Mouse (Mus musculus): Measurements from ENCODE around the gene Cyp2c38. TPM values are rescaled to one million over a fixed set of nuclear protein-coding genes. Genes with fewer than 3 reads are reported as not detected.
"Not testable (repeated sequence)": the region's sequence is repeated elsewhere in the genome, so short reads cannot be mapped to it uniquely, and the experiment has no call there.

Gene Cyp2c38
- total RNA-seq (2021): not detected

GRCm38 (mm10) chr19:39462941-39463340 is at the start of gene Cyp2c38:
TSS of gene Cyp2c38 (minus strand) at chr19:39463075.
- no peak for DNase-seq

- no peak for DNase-seq
Observed at GRCm38 (mm10) chr19:39510534-39510933, 47.7 kb upstream of the Cyp2c38 start, which contains the start of gene Cyp2c39. TSS of gene Cyp2c39 (plus strand) at chr19:39510862.

GRCm38 (mm10) chr19:39509533-39509932 is 46.7 kb upstream of the Cyp2c38 start:
- DNase-seq: no peak

- DNase-seq: no peak
Observed at GRCm38 (mm10) chr19:39506341-39506740, 43.5 kb upstream of the Cyp2c38 start.

- DNase-seq: not testable (repeated sequence)
Observed at GRCm38 (mm10) chr19:39483961-39484360, 21.1 kb upstream of the Cyp2c38 start.

GRCm38 (mm10) chr19:39463923-39464322 is 1.0 kb upstream of the Cyp2c38 start:
- DNase-seq: no peak

Other genes starting within 250 kb of the Cyp2c38 start
- not detected for gene Cyp2c29, start 193.7 kb downstream of the Cyp2c38 start, total RNA-seq (2021)
- gene Cyp2c39, start 47.8 kb upstream of the Cyp2c38 start, total RNA-seq (2021): not detected
- not detected for gene Cyp2c67, start 186.0 kb upstream of the Cyp2c38 start, total RNA-seq (2021)